Mouse (Mus musculus) liver, adult (tissue): ENCODE measurements at regions not wholly inside any gene's neighbourhood (a gene's known extent, or its start where the extent isn't known, plus 50 kb on each side); places are given as distances from the start of the nearest gene placed in this dataset.

Experiments
- GATA4 ChIP-seq: IDR thresholded peaks from 2 replicates; pipeline ENCODE4 v1.6.1; 2014; ENCODE audit warnings: mild to moderate bottlenecking, low read length; ENCODE audit not compliant: insufficient replicate concordance

- peak; percentile 84 for TF ChIP-seq GATA4
Observed at GRCm38 (mm10) chr9:122064937-122065673, 52.0 kb upstream of the Snrk start.

- no peak; the same call in 1 of the 2 replicates for TF ChIP-seq GATA4
Observed at GRCm38 (mm10) chr9:122055820-122056550, 59.1 kb upstream of the Pomgnt2 start.

- TF ChIP-seq GATA4 = no peak
Observed at GRCm38 (mm10) chr9:122051716-122052115, 54.8 kb upstream of the Pomgnt2 start.

GRCm38 (mm10) chr9:122051096-122051495, 54.2 kb upstream of the Pomgnt2 start:
- TF ChIP-seq GATA4 = no peak; the same call in 1 of the 2 replicates

- no peak for TF ChIP-seq GATA4
Observed at GRCm38 (mm10) chr9:122048999-122049398, 52.1 kb upstream of the Pomgnt2 start.

GRCm38 (mm10) chr9:122047962-122048625, 51.2 kb upstream of the Pomgnt2 start:
- no peak for TF ChIP-seq GATA4
